Comparison of ENCODE assay signal across 8 mouse cellular contexts in genomic region chr8:93495330-93495729, GRCm38 (mm10). TPM values are rescaled to one million over a fixed set of nuclear protein-coding genes. Genes with fewer than 3 reads are reported as not detected.
DNase-seq lines count a peak whose midpoint lies in the region; ATAC-seq and TF ChIP-seq lines count a peak whose summit lies in the region.

No protein-coding gene starts in this region.

- no peaks in the 10 kb centered on the region for H3K4me1 ChIP-seq in forebrain, embryonic 11.5 days (replicated peaks; ENCODE audit: control insufficient read depth, insufficient read depth, low read length)
- peaks cover 3% of the 10 kb centered on the region; the same call in 1 of the 2 replicates for H3K4me1 ChIP-seq in forebrain, embryonic 13.5 days
- no peaks in the 10 kb centered on the region for H3K4me1 ChIP-seq in lung, postnatal 0 days (ENCODE audit: insufficient read depth, low read depth, low read length)

- no peak overlapping the region for H3K27ac ChIP-seq in forebrain, embryonic 11.5 days (ENCODE audit: low read depth, low read length)
- no peak overlapping the region for H3K27ac ChIP-seq in forebrain, embryonic 13.5 days
- no peak overlapping the region for H3K27ac ChIP-seq in lung, postnatal 0 days (ENCODE audit: low read length)

- H3K4me3 ChIP-seq in forebrain, embryonic 11.5 days (ENCODE audit: low read depth, low read length), result no peak overlapping the region
- no peak overlapping the region for H3K4me3 ChIP-seq in forebrain, embryonic 13.5 days
- H3K4me3 ChIP-seq in lung, postnatal 0 days (ENCODE audit: low read depth, low read length), result no peak overlapping the region

- no peak for TF ChIP-seq EP300 in lung, postnatal 0 days (IDR thresholded peaks at IDR 0.05)

- DNase-seq in forebrain, embryonic 11.5 days (ENCODE audit: low spot score), result peak; percentile 75
- peak; percentile 35 for DNase-seq in urinary bladder, postnatal 14 days (ENCODE audit: low spot score)
- no peak for DNase-seq in urinary bladder, adult 2 months (ENCODE audit: low spot score)
- DNase-seq in embryo, embryonic 11.5 days (ENCODE audit: low read depth, low spot score), result peak; percentile 39
- peak; percentile 32 to 71 for DNase-seq in kidney, postnatal 36 days
- peak; percentile 64 for DNase-seq in lung, postnatal 0 days (ENCODE audit: low spot score)
- DNase-seq in spleen, postnatal 10 days (ENCODE audit: low spot score in 2 of 2), result no peak

- no peak for ATAC-seq in forebrain, embryonic 11.5 days (replicated peaks; ENCODE audit: low FRiP score)
- ATAC-seq in forebrain, embryonic 13.5 days, result no peak
- ATAC-seq in lung, postnatal 0 days, result no peak

- no peak overlapping the region for H3K9ac ChIP-seq in forebrain, embryonic 11.5 days (ENCODE audit: low read length)
- no peak overlapping the region for H3K9ac ChIP-seq in forebrain, embryonic 13.5 days
- no peak overlapping the region for H3K9ac ChIP-seq in lung, postnatal 0 days (replicated peaks; ENCODE audit: low read depth)

- WGBS in forebrain, embryonic 11.5 days, result 23% methylated on average over 6 of the region's 6 CpGs
- WGBS in forebrain, embryonic 13.5 days, result 23% methylated on average over 6 of the region's 6 CpGs
- 15% methylated on average over 6 of the region's 6 CpGs for WGBS in lung, postnatal 0 days

- peak; percentile 88 for TF ChIP-seq CTCF in lung, postnatal 0 days (IDR thresholded peaks at IDR 0.05)

- no peaks in the 10 kb centered on the region for H3K36me3 ChIP-seq in forebrain, embryonic 11.5 days (ENCODE audit: control insufficient read depth, insufficient read depth, low read length)
- no peaks in the 10 kb centered on the region for H3K36me3 ChIP-seq in forebrain, embryonic 13.5 days (ENCODE audit: poor library complexity, severe bottlenecking)
- H3K36me3 ChIP-seq in lung, postnatal 0 days (ENCODE audit: insufficient read depth, low read length), result no peaks in the 10 kb centered on the region

- H3K9me3 ChIP-seq in forebrain, embryonic 11.5 days (ENCODE audit: control insufficient read depth, low read length), result no peaks in the 10 kb centered on the region
- no peaks in the 10 kb centered on the region for H3K9me3 ChIP-seq in forebrain, embryonic 13.5 days (replicated peaks)
- H3K9me3 ChIP-seq in lung, postnatal 0 days (ENCODE audit: low read length), result no peaks in the 10 kb centered on the region

- H3K4me2 ChIP-seq in forebrain, embryonic 11.5 days (ENCODE audit: low read depth, low read length, severe bottlenecking), result no peak overlapping the region
- no peak overlapping the region for H3K4me2 ChIP-seq in forebrain, embryonic 13.5 days
- no peak overlapping the region for H3K4me2 ChIP-seq in lung, postnatal 0 days (replicated peaks; ENCODE audit: low read depth, low read length)

- peaks cover 3% of the 10 kb centered on the region; the same call in 1 of the 2 replicates for H3K27me3 ChIP-seq in forebrain, embryonic 11.5 days (ENCODE audit: control insufficient read depth, insufficient read depth, low read length)
- H3K27me3 ChIP-seq in forebrain, embryonic 13.5 days, result 0 out of 2 replicates have a peak, but pooled peaks cover 5% of the 10 kb centered on the region
- no peaks in the 10 kb centered on the region for H3K27me3 ChIP-seq in lung, postnatal 0 days (replicated peaks; ENCODE audit: insufficient read depth, low read length)

RNA-seq across cellular contexts. Expression of gene Ces5a, which starts 40.3 kb away (rescaled TPM):
- not detected in 2 replicates for polyA plus RNA-seq in forebrain, embryonic 11.5 days (2014; fragmentation: Nextera tagmentation; extraction: Ambion mirVana)
- 0.10 and 0.31 TPM in 2 replicates for polyA plus RNA-seq in forebrain, embryonic 13.5 days (2015; fragmentation: Nextera tagmentation; extraction: Ambion mirVana)
- polyA plus RNA-seq in urinary bladder, adult 2 months (2012; rRNA removed), result 0.07 TPM in 1 of 2 replicates, not detected in the other
- polyA plus RNA-seq in lung, postnatal 0 days (2015; fragmentation: Nextera tagmentation; extraction: Ambion mirVana), result 0.17 TPM in 1 of 2 replicates, not detected in the other

Comparison
In these comparisons a context has a peak if more than half of its experiments do, and no peak if none do; other contexts are left out.
1. DNase-seq: peak in forebrain, embryonic 11.5 days (single experiment), urinary bladder, postnatal 14 days (single experiment), embryo, embryonic 11.5 days (single experiment), kidney, postnatal 36 days (2 of 2) and lung, postnatal 0 days (single experiment); none in urinary bladder, adult 2 months (single experiment) and spleen, postnatal 10 days (0 of 2).